Mouse (Mus musculus) spleen, postnatal 36 days (tissue): ENCODE data around the gene H2-Q7.
"Not testable (repeated sequence)": the region's sequence is repeated elsewhere in the genome, so short reads cannot be mapped to it uniquely, and the experiment has no call there.

Experiments used
- DNase-seq, 2 experiments: peaks; one replicate each; pipeline ENCODE4 v3.0.0; 2022; ENCODE audit warnings: low spot score in 2 of 2, mixed read lengths in 1 of 2

The H2-Q7 gene

DNA sequence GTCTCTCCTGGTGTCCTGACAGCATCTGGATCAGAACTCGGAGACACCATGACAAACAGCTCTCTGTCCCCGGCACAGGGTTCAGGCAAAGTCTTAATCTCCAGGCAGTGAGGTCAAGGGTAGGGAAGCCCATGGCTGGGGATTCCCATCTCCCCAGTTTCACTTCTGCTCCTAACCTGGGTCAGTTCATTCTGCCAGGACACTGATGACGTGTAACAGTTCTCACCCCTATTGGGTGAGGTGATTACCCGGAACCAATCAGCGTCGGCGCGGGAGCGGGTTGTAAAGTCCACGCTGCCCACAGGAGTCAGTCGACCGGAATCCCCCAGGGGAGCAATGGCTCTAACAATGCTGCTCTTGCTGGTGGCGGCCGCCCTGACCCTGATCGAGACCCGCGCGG, at the start of gene H2-Q7:
Gene H2-Q7 (plus strand): TSS at position 271 of the 400 bp plus-strand sequence.
- peak; percentile 94 to 96 for DNase-seq

DNA sequence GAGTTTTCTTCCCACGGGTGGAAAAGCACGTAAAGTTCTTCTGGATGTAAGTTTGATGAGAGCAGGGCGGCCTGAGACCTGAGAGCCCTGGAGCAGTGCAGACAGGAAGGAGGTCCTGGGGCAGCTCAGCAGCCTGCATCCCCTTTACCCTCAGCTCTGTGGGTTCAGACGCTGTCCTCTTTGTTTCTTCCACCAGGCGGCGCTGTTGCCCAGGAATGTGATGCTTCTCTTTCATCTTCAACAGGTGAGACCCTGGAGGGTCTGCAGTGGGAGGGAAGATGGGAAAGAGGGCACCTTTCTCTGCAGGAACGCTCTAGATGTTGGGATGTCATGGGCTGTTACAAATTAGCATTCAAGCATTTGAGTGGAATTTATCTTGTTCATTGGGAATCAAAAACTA, 49.2 kb upstream of the H2-Q7 start:
- peak; percentile 33 to 51 for DNase-seq

GRCm38 (mm10) chr17:35392671-35393070, 46.3 kb upstream of the H2-Q7 start:
- DNase-seq = not testable (repeated sequence)

DNA sequence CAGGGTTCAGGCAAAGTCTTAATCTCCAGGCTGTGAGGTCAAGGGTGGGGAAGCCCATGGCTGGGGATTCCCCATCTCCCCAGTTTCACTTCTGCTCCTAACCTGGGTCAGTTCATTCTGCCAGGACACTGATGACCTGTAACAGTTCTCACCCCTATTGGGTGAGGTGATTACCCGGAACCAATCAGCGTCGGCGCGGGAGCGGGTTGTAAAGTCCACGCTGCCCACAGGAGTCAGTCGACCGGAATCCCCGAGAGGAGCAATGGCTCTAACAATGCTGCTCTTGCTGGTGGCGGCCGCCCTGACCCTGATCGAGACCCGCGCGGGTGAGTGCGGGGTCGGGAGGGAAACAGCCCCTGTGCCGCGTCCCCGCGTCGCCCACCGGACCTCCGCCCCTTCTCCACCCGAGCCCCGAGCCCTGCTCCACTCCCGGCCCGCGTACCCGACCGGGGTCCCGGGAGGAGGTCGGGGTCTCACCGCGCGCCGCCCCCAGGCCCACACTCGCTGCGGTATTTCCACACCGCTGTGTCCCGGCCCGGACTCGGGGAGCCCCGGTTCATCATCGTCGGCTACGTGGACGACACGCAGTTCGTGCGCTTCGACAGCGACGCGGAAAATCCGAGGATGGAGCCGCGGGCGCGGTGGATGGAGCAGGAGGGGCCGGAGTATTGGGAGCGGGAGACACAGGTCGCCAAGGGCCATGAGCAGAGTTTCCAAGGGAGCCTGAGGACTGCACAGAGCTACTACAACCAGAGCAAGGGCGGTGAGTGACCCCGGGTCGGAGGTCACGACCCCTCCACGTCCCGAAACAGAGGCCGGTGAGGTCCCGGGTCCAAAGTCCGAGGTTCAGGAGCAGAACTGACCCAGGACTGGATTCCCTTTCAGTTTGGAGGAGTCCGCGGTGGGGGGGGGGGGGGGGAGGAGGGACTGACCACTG, 44.8 kb upstream of the H2-Q7 start:
- DNase-seq = peak; percentile 61 to 69

DNA sequence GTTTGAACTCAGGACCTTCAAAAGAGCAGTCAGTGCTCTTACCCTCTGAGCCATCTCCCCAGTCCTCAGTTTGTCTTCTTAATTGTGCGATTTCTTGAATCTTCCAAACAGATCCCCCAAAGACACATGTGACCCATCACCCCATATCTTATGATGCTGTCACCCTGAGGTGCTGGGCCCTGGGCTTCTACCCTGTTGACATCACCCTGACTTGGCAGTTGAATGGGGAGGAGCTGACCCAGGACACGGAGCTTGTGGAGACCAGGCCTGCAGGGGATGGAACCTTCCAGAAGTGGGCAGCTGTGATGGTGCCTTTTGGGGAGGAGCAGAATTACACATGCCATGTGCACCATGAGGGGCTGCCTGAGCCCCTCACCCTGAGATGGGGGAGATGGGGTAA, 42.0 kb upstream of the H2-Q7 start:
- not testable (repeated sequence) for DNase-seq

GRCm38 (mm10) chr17:35413057-35413456, 25.9 kb upstream of the H2-Q7 start:
- not testable (repeated sequence) for DNase-seq

- DNase-seq = not testable (repeated sequence)
Measured at GRCm38 (mm10) chr17:35415273-35416129, 23.5 kb upstream of the H2-Q7 start.

DNA sequence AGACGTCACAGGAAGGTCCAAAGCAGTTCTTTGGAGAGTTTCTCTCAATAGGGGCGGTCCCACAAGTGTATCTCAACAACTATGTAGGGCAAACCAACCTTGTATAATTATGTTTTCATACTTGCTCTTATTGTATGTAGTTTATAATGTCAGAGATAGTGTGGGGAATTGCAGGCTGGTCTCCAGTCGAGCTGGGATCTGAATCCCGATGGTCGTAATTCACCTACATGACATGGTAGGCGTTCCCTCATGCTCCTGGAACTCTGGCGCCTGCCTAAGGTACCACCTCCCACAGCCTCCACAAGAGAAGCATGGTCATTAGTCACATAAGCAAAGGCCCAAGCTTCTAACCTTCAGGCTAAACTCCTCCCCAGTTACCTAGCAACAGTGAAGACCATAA, 20.2 kb upstream of the H2-Q7 start:
- no peak for DNase-seq

GRCm38 (mm10) chr17:35419564-35419963, 19.4 kb upstream of the H2-Q7 start:
- not testable (repeated sequence) for DNase-seq

GRCm38 (mm10) chr17:35420206-35420810, 18.6 kb upstream of the H2-Q7 start:
- DNase-seq = peak in 1 of 2 experiments; percentile 33

DNA sequence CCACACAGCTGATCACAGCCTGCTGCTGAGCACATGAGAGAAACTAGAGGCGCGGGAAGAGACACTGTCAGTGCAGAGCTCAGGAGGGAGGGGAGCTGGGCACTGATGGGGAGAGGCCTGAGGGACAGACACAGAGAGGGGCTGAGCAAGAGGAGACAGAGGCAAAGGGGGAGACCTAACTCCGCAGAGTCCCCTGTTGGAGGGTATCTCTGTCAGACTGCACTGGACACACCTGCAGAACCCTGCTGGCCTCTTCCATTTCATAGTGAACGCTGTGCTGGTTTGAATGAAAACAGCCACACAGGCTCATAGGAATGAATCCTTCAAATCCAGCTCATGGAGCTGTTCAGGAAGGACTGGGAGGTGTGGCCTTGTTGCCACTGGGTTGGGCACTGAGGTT, 17.6 kb upstream of the H2-Q7 start:
- DNase-seq = not testable (repeated sequence)

GRCm38 (mm10) chr17:35422360-35422759, 16.6 kb upstream of the H2-Q7 start:
- not testable (repeated sequence) for DNase-seq

- not testable (repeated sequence) for DNase-seq
Measured at GRCm38 (mm10) chr17:35423131-35423810, 15.7 kb upstream of the H2-Q7 start.

DNA sequence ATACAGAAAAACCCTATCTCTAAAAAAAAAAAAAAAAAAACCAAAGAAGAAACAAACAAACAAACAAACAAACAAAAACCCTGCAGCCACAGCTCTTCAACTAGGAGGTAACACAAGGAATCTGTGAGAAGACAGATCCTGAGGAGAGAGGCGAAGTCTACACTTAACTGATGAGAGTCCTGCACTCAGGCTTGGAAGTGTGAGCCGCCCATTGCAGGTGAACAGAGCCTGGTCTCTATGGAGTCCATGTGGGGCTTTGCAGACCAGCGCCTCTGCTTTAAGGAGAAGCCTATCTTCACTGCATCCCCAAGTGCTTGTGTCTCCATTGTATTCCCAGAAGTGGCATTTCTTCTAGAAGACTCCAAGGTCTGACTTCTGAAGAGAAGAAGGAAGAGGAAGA, 14.8 kb upstream of the H2-Q7 start:
- not testable (repeated sequence) for DNase-seq

GRCm38 (mm10) chr17:35424624-35425416, 14.1 kb upstream of the H2-Q7 start, which contains the start of gene H2-Q6:
Gene H2-Q6 (plus strand): TSS chr17:35424850.
- peak; percentile 88 to 92 for DNase-seq

GRCm38 (mm10) chr17:35425474-35425873, 13.5 kb upstream of the H2-Q7 start:
- DNase-seq = peak; percentile 60 to 63

GRCm38 (mm10) chr17:35428883-35429282, 10.1 kb upstream of the H2-Q7 start:
- DNase-seq = not testable (repeated sequence)

DNA sequence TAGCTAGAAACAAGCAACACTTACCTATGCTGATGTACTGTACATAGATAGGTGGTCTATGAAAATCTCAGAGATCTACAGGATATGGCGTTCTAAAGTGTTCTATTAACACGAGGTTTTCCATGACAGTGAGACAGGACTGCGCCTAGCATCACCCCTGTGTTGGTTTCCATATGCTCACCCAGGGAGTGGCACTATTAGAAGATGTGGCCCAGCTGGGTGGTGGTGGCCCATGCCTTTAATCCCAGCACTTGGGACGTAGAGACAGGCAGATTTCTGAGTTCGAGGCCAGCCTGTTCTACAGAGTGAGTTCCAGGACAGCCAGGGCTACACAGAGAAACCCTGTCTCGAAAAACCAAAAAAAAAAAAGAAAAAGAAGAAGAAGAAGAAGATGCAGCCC, 8.3 kb upstream of the H2-Q7 start:
- not testable (repeated sequence) for DNase-seq

DNA sequence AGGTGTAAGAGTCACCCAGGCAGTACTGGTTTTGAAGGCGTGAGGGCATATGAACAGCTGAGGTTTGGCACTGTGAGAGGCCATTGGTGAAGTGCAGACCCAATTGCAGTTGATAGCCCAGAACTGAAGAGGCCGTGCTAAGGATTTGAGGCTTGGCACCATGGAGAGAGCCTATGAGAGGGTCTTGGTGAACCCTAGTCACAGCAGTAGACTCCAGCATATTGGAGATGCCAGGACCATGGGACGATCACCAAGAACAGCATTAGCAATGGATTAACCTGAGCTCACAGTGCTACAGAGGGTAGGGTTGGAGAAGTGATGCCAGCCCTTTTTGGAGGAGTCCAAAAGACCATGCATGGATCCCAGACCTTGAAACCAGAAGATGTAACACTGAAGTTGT, 6.8 kb upstream of the H2-Q7 start:
- not testable (repeated sequence) for DNase-seq

DNA sequence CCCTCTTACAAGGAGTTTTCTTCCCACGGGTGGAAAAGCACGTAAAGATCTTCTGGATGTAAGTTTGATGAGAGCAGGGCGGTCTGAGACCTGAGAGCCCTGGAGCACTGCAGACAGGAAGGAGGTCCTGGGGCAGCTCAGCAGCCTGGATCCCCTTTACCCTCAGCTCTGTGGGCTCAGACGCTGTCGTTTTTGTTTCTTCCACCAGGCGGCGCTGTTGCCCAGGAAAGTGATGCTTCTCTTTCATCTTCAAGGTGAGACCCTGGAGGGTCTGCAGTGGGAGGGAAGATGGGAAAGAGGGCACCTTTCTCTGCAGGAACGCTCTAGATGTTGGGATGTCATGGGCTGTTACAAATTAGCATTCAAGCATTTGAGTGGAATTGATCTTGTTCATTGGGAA, 4.1 kb upstream of the H2-Q7 start:
- DNase-seq = not testable (repeated sequence)
